Mouse (Mus musculus): ENCODE results near the gene Pi4ka. TPM values are rescaled to one million over a fixed set of nuclear protein-coding genes. Genes with fewer than 3 reads are reported as not detected.

The Pi4ka gene
- polyA plus RNA-seq, 1 experiment from 2014 or later, result 29.4 TPM

- H3K4me1 ChIP-seq, result no peaks in the 10 kb centered on the region
These were observed 70.0 kb downstream of the Pi4ka start for GRCm38 (mm10) chr16:17336089-17336488.

GRCm38 (mm10) chr16:17334574-17334973 lies 71.5 kb downstream of the Pi4ka start:
- no peak overlapping the region for H3K4me3 ChIP-seq (replicated peaks)
- no peaks in the 10 kb centered on the region for H3K4me1 ChIP-seq
- peaks cover 14% of the 10 kb centered on the region; the same call in 1 of the 2 replicates for H3K36me3 ChIP-seq
- no peak overlapping the region for H3K4me2 ChIP-seq (replicated peaks)
- no peak overlapping the region for H3K9ac ChIP-seq
- H3K27ac ChIP-seq (replicated peaks), result no peak overlapping the region
- no peaks in the 10 kb centered on the region for H3K9me3 ChIP-seq (replicated peaks)
- H3K27me3 ChIP-seq, result no peaks in the 10 kb centered on the region
- ATAC-seq (ENCODE audit: insufficient number of reproducible peaks, low FRiP score, low TSS enrichment, low read depth), result no peak

More at GRCm38 (mm10) chr16:17336089-17336488, 70.0 kb downstream of the Pi4ka start:
- Histone ChIP-seq H3K4me3 (replicated peaks) (no peak overlapping the region), H3K36me3 (peaks cover 14% of the 10 kb centered on the region; the same call in 1 of the 2 replicates), H3K27me3 (no peaks in the 10 kb centered on the region), H3K9me3 (replicated peaks) (no peaks in the 10 kb centered on the region), H3K9ac (no peak overlapping the region), H3K4me2 (replicated peaks) (no peak overlapping the region), H3K27ac (replicated peaks) (no peak overlapping the region)
- ATAC-seq (ENCODE audit: insufficient number of reproducible peaks, low FRiP score, low TSS enrichment, low read depth), result no peak
- 65% methylated on average over 1 of the region's 1 CpGs for WGBS

- Histone ChIP-seq H3K9ac (no peak overlapping the region), H3K4me1 (no peaks in the 10 kb centered on the region), H3K4me3 (replicated peaks) (no peak overlapping the region), H3K9me3 (replicated peaks) (no peaks in the 10 kb centered on the region), H3K27ac (replicated peaks) (no peak overlapping the region), H3K27me3 (no peaks in the 10 kb centered on the region), H3K4me2 (replicated peaks) (no peak overlapping the region), H3K36me3 (0 out of 2 replicates have a peak, but pooled peaks cover 1% of the 10 kb centered on the region)
- 86% methylated on average over 5 of the region's 5 CpGs for WGBS
- ATAC-seq (ENCODE audit: insufficient number of reproducible peaks, low FRiP score, low TSS enrichment, low read depth), result no peak
These were observed 74.3 kb downstream of the Pi4ka start for GRCm38 (mm10) chr16:17331855-17332254.

- Histone ChIP-seq H3K4me1 (no peaks in the 10 kb centered on the region), H3K4me2 (replicated peaks) (no peak within 1 kb of the TSS), H3K9me3 (replicated peaks) (no peaks in the 10 kb centered on the region), H3K4me3 (replicated peaks) (no peak within 1 kb of the TSS), H3K9ac (no peak within 1 kb of the TSS), H3K27me3 (no peaks in the 10 kb centered on the region), H3K27ac (replicated peaks) (no peak within 1 kb of the TSS), H3K36me3 (0 out of 2 replicates have a peak, but pooled peaks cover 4% of the 10 kb centered on the region)
- 79% methylated on average over 2 of the region's 2 CpGs for WGBS
- no peak for ATAC-seq (ENCODE audit: insufficient number of reproducible peaks, low FRiP score, low TSS enrichment, low read depth)
These were observed 75.0 kb downstream of the Pi4ka start, which contains the start of gene Serpind1 for GRCm38 (mm10) chr16:17331116-17331515. Gene Serpind1, plus strand, starts transcription at chr16:17331371.

- H3K9me3 ChIP-seq (replicated peaks), result no peaks in the 10 kb centered on the region
- H3K27ac ChIP-seq (replicated peaks), result no peak overlapping the region
- no peak for ATAC-seq (ENCODE audit: insufficient number of reproducible peaks, low FRiP score, low TSS enrichment, low read depth)
- no peak overlapping the region for H3K9ac ChIP-seq
- 67% methylated on average over 1 of the region's 1 CpGs for WGBS
- H3K4me2 ChIP-seq (replicated peaks), result no peak overlapping the region
- peaks cover 15% of the 10 kb centered on the region for H3K36me3 ChIP-seq
- no peak overlapping the region for H3K4me3 ChIP-seq (replicated peaks)
- H3K4me1 ChIP-seq, result no peaks in the 10 kb centered on the region
- no peaks in the 10 kb centered on the region for H3K27me3 ChIP-seq
These were observed 76.1 kb downstream of the Pi4ka start for GRCm38 (mm10) chr16:17329848-17330570.

GRCm38 (mm10) chr16:17326064-17326463 lies 80.0 kb downstream of the Pi4ka start:
- ATAC-seq (ENCODE audit: insufficient number of reproducible peaks, low FRiP score, low TSS enrichment, low read depth), result no peak
- Histone ChIP-seq H3K36me3 (peaks cover 42% of the 10 kb centered on the region), H3K4me2 (replicated peaks) (no peak overlapping the region), H3K27me3 (no peaks in the 10 kb centered on the region), H3K9ac (no peak overlapping the region), H3K27ac (replicated peaks) (no peak overlapping the region), H3K4me1 (no peaks in the 10 kb centered on the region), H3K4me3 (replicated peaks) (no peak overlapping the region), H3K9me3 (replicated peaks) (no peaks in the 10 kb centered on the region)
- 80% methylated on average over 2 of the region's 2 CpGs for WGBS

- H3K9me3 ChIP-seq (replicated peaks), result no peaks in the 10 kb centered on the region
- H3K4me3 ChIP-seq (replicated peaks), result no peak overlapping the region
- ATAC-seq (ENCODE audit: insufficient number of reproducible peaks, low FRiP score, low TSS enrichment, low read depth), result no peak
- H3K4me2 ChIP-seq (replicated peaks), result no peak overlapping the region
- no peaks in the 10 kb centered on the region for H3K27me3 ChIP-seq
- no peaks in the 10 kb centered on the region for H3K4me1 ChIP-seq
- 87% methylated on average over 5 of the region's 5 CpGs for WGBS
- H3K9ac ChIP-seq, result no peak overlapping the region
- peaks cover 42% of the 10 kb centered on the region for H3K36me3 ChIP-seq
- no peak overlapping the region for H3K27ac ChIP-seq (replicated peaks)
These were observed 81.4 kb downstream of the Pi4ka start for GRCm38 (mm10) chr16:17324745-17325144.

- ATAC-seq (ENCODE audit: insufficient number of reproducible peaks, low FRiP score, low TSS enrichment, low read depth), result no peak
- WGBS, result 83% methylated on average over 5 of the region's 5 CpGs
- H3K4me1 ChIP-seq, result no peaks in the 10 kb centered on the region
- no peak overlapping the region for H3K9ac ChIP-seq
- H3K27ac ChIP-seq (replicated peaks), result no peak overlapping the region
- no peaks in the 10 kb centered on the region for H3K27me3 ChIP-seq
- H3K4me2 ChIP-seq (replicated peaks), result no peak overlapping the region
- H3K4me3 ChIP-seq (replicated peaks), result no peak overlapping the region
- no peaks in the 10 kb centered on the region for H3K9me3 ChIP-seq (replicated peaks)
- peaks cover 58% of the 10 kb centered on the region for H3K36me3 ChIP-seq
These were observed 84.6 kb downstream of the Pi4ka start for GRCm38 (mm10) chr16:17321481-17321880.

GRCm38 (mm10) chr16:17316554-17316953 lies 89.6 kb downstream of the Pi4ka start:
- no peak for ATAC-seq (ENCODE audit: insufficient number of reproducible peaks, low FRiP score, low TSS enrichment, low read depth)
- no peaks in the 10 kb centered on the region for H3K9me3 ChIP-seq (replicated peaks)
- H3K27me3 ChIP-seq, result no peaks in the 10 kb centered on the region
- no peak overlapping the region for H3K4me3 ChIP-seq (replicated peaks)
- WGBS, result 95% methylated on average over 7 of the region's 7 CpGs
- no peak overlapping the region for H3K9ac ChIP-seq
- peaks cover 60% of the 10 kb centered on the region for H3K36me3 ChIP-seq
- H3K4me2 ChIP-seq (replicated peaks), result no peak overlapping the region
- H3K4me1 ChIP-seq, result no peaks in the 10 kb centered on the region
- no peak overlapping the region for H3K27ac ChIP-seq (replicated peaks)

- WGBS, result 86% methylated on average over 5 of the region's 5 CpGs
- Histone ChIP-seq H3K9ac (no peak overlapping the region), H3K27ac (replicated peaks) (no peak overlapping the region), H3K9me3 (replicated peaks) (no peaks in the 10 kb centered on the region), H3K4me3 (replicated peaks) (no peak overlapping the region), H3K4me1 (no peaks in the 10 kb centered on the region), H3K4me2 (replicated peaks) (no peak overlapping the region), H3K36me3 (peaks cover 78% of the 10 kb centered on the region), H3K27me3 (no peaks in the 10 kb centered on the region)
- ATAC-seq (ENCODE audit: insufficient number of reproducible peaks, low FRiP score, low TSS enrichment, low read depth), result no peak
These were observed 93.6 kb downstream of the Pi4ka start for GRCm38 (mm10) chr16:17312531-17312930.

GRCm38 (mm10) chr16:17309036-17309435 lies 97.1 kb downstream of the Pi4ka start:
- Histone ChIP-seq H3K4me2 (replicated peaks) (no peak overlapping the region), H3K9me3 (replicated peaks) (no peaks in the 10 kb centered on the region), H3K4me1 (no peaks in the 10 kb centered on the region), H3K36me3 (peaks cover 69% of the 10 kb centered on the region), H3K9ac (no peak overlapping the region), H3K27me3 (no peaks in the 10 kb centered on the region), H3K27ac (replicated peaks) (no peak overlapping the region), H3K4me3 (replicated peaks) (no peak overlapping the region)
- no peak for ATAC-seq (ENCODE audit: insufficient number of reproducible peaks, low FRiP score, low TSS enrichment, low read depth)
- WGBS, result 89% methylated on average over 10 of the region's 10 CpGs

GRCm38 (mm10) chr16:17307461-17307860 lies 98.7 kb downstream of the Pi4ka start:
- Histone ChIP-seq H3K36me3 (peaks cover 69% of the 10 kb centered on the region), H3K4me2 (replicated peaks) (no peak overlapping the region), H3K4me1 (no peaks in the 10 kb centered on the region), H3K27me3 (no peaks in the 10 kb centered on the region), H3K9ac (no peak overlapping the region), H3K9me3 (replicated peaks) (no peaks in the 10 kb centered on the region), H3K27ac (replicated peaks) (no peak overlapping the region), H3K4me3 (replicated peaks) (no peak overlapping the region)
- WGBS, result 88% methylated on average over 5 of the region's 5 CpGs
- ATAC-seq (ENCODE audit: insufficient number of reproducible peaks, low FRiP score, low TSS enrichment, low read depth), result no peak
